Mouse (Mus musculus) limb, embryonic 13.5 days (tissue): ENCODE measurements around the gene Prss28. TPM values are rescaled to one million over a fixed set of nuclear protein-coding genes. Genes with fewer than 3 reads are reported as not detected.

ENCODE experiments used
- ATAC-seq: fragments of 200-750 bp; cut with Nextera tagmentation; 2 replicates; pipeline ENCODE4 v1.8.0; 2017; ENCODE audit warnings: low read depth, moderate number of reproducible peaks, moderate TSS enrichment; ENCODE audit not compliant: low FRiP score
- H3K27ac ChIP-seq: fragments of 300-500 bp; sonication (generic); 2 replicates; pipeline ENCODE4 v1.5.1; 2015; ENCODE audit warnings: inconsistent platforms, mild to moderate bottlenecking, moderate library complexity
- H3K27me3 ChIP-seq: fragments of 300-500 bp; sonication (generic); 2 replicates; pipeline ENCODE4 v1.6.1; 2015; ENCODE audit warnings: mild to moderate bottlenecking, inconsistent platforms
- H3K36me3 ChIP-seq: fragments of 300-500 bp; sonication (generic); 2 replicates; pipeline ENCODE4 v1.6.1; 2015; ENCODE audit warnings: inconsistent platforms, mild to moderate bottlenecking, moderate library complexity
- H3K4me1 ChIP-seq: fragments of 300-500 bp; sonication (generic); 2 replicates; pipeline ENCODE4 v1.6.1; 2015; ENCODE audit warnings: inconsistent platforms
- H3K4me2 ChIP-seq: fragments of 300-500 bp; sonication (generic); replicated peaks from 2 replicates; pipeline ENCODE4 v1.6.1; 2015; ENCODE audit warnings: inconsistent platforms, mild to moderate bottlenecking, moderate library complexity
- H3K4me3 ChIP-seq: fragments of 300-500 bp; sonication (generic); 2 replicates; pipeline ENCODE4 v1.5.1; 2015; ENCODE audit warnings: moderate library complexity, mild to moderate bottlenecking, inconsistent platforms
- H3K9ac ChIP-seq: fragments of 300-500 bp; sonication (generic); 2 replicates; pipeline ENCODE4 v1.6.1; 2015; ENCODE audit warnings: mild to moderate bottlenecking, inconsistent platforms
- H3K9me3 ChIP-seq: fragments of 300-500 bp; sonication (generic); 2 replicates; pipeline ENCODE4 v1.6.1; 2016; ENCODE audit warnings: inconsistent platforms
- WGBS: fragments of 180-500 bp; shearing (Covaris S2); methylation state at CpG from one replicate; pipeline ENCODE4 v1.1.7; 2015; 5-methylcytosine and 5-hydroxymethylcytosine counted together
- polyA plus RNA-seq: library from polyadenylated mRNA; unstranded; fragments of >200 nt; fragmentation: Nextera tagmentation; extraction: Ambion mirVana; gene quantifications from 2 replicates; pipeline ENCODE4 v1.2.1, GENCODE M21; 2015

The Prss28 gene
- polyA plus RNA-seq, 1 experiment from 2014 or later, result not detected

DNA sequence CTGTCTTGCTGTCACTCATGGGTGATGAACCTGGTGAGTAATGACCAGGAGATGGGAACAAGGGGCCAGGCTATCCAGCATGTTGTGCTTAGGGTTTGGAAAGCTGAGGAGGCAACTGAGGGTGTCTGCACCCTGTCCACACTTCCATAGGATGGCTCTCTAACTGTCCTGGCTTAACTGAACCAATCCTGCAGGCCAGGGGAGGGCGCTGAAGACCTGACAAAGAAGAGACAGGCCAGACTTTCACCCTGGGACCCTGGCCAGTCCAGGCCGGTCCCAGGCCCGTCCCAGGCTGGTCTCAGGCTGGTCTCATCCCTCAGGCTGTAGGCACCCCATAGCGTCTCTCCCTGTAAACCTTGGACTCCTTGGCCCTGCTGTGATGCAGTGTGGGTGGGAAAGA lies 18.0 kb upstream of the Prss28 start:
- WGBS, result 49% methylated on average over 4 of the region's 4 CpGs
- no peak for ATAC-seq

DNA sequence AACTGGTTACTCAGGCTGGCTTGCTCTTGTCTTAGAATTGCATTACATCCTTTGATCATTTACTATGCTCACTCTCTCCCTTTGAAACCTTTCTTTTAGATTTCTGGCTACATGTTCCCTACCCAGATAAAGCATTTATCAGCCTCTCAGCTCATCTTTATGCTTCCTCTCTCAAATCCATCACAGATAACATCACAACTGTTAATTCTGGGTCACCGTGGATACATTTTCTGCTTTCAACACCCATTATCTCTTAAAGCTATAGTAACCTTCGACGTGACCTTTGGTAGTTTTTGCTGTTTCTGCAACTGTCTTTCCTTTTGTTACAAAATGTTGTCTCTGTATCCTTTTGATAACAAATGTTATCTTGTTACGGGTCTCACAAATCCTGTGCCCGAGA lies 15.0 kb upstream of the Prss28 start:
- Histone ChIP-seq H3K4me3 (no peak overlapping the region), H3K36me3 (no peaks in the 10 kb centered on the region), H3K27ac (no peak overlapping the region), H3K9ac (no peak overlapping the region), H3K27me3 (0 out of 2 replicates have a peak, but pooled peaks cover 7% of the 10 kb centered on the region), H3K4me2 (no peak overlapping the region), H3K9me3 (no peaks in the 10 kb centered on the region), H3K4me1 (no peaks in the 10 kb centered on the region)
- ATAC-seq, result no peak
- 78% methylated on average over 5 of the region's 5 CpGs for WGBS

More for the DNA sequence above, 18.0 kb upstream of the Prss28 start:
- no peaks in the 10 kb centered on the region for H3K4me1 ChIP-seq
- H3K4me2 ChIP-seq, result no peak overlapping the region
- H3K36me3 ChIP-seq, result no peaks in the 10 kb centered on the region
- H3K9me3 ChIP-seq, result no peaks in the 10 kb centered on the region
- 0 out of 2 replicates have a peak, but pooled peaks cover 6% of the 10 kb centered on the region for H3K27me3 ChIP-seq
- H3K27ac ChIP-seq, result no peak overlapping the region
- H3K9ac ChIP-seq, result no peak overlapping the region
- no peak overlapping the region for H3K4me3 ChIP-seq

DNA sequence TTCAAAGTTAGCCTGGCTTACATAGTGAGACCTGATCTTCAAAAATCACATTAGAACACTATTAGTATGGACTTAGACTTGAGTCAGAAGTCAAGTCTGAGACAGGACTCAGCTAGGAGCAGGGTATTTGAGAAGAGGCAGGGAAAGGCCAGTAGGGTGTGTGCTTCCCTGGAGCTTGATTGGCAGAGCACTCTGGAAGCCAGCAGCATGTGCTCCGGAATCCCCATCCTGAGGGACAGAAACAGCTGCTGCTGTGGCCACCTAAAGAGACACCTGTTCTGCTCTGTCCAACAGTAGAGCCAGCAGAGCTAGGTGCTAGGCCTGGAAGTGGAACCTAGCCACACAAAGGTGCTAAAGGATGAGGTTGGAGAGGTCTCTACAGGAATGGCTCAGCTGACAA lies 14.3 kb upstream of the Prss28 start:
- Histone ChIP-seq H3K9ac (no peak overlapping the region), H3K4me2 (no peak overlapping the region), H3K4me1 (no peaks in the 10 kb centered on the region), H3K27me3 (0 out of 2 replicates have a peak, but pooled peaks cover 14% of the 10 kb centered on the region), H3K4me3 (no peak overlapping the region), H3K27ac (no peak overlapping the region), H3K36me3 (no peaks in the 10 kb centered on the region), H3K9me3 (no peaks in the 10 kb centered on the region)
- WGBS, result 68% methylated on average over 1 of the region's 1 CpGs
- ATAC-seq, result no peak

DNA sequence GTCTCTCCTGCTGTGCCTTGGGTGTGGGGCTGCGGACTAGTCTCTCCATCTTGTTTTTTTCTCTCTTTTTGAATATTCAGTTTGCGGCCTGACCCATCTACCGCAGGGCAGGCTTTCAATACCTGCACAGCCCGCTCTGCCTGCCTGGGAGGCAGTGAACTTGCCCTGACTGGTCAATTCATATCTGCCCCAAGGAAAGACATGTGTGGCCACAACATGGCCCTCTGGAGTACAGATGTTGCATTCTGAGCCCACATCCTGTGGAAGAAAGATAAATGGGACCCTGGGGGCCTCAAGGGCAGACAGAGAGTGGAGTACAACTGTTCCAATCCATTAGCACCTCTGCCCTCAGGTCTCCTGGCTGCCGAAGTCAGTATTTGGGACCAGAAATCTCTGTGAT lies 10.4 kb upstream of the Prss28 start, which contains the start of gene Prss34:
Prss34 (plus strand) TSS at position 301 of the 400 bp plus-strand sequence.
- Histone ChIP-seq H3K36me3 (no peaks in the 10 kb centered on the region), H3K4me3 (no peak within 1 kb of the TSS), H3K27ac (no peak within 1 kb of the TSS), H3K4me2 (no peak within 1 kb of the TSS), H3K9ac (no peak within 1 kb of the TSS), H3K9me3 (no peaks in the 10 kb centered on the region), H3K4me1 (no peaks in the 10 kb centered on the region), H3K27me3 (0 out of 2 replicates have a peak, but pooled peaks cover 14% of the 10 kb centered on the region)
- WGBS, result 70% methylated on average over 5 of the region's 5 CpGs
- ATAC-seq, result no peak

DNA sequence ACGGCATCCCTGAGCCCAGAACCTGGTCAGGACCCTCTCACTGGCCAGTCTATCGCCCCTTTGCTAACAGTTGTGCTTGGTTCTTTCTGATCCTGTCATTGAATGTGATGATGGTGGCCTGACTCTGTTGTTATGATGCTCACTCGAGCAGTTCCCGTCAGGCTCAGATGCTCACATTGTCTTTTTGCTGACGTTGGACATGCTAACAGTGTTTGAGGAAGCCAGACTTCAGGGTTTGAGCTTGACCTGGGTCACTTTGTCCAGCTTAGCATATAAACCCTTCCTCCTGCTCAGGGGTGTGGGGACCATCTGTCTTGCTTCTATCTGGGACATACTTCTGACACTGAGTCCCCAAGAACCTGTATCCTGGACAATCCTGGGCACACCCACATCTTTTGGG lies 9.9 kb downstream of the Prss28 start, which contains the start of gene Prss29:
Prss29 (plus strand) TSS at position 301 of the 400 bp plus-strand sequence.
- Histone ChIP-seq H3K9ac (no peak within 1 kb of the TSS), H3K9me3 (no peaks in the 10 kb centered on the region), H3K36me3 (no peaks in the 10 kb centered on the region), H3K4me2 (no peak within 1 kb of the TSS), H3K4me1 (no peaks in the 10 kb centered on the region), H3K27me3 (0 out of 2 replicates have a peak, but pooled peaks cover 11% of the 10 kb centered on the region), H3K27ac (no peak within 1 kb of the TSS), H3K4me3 (no peak within 1 kb of the TSS)
- 86% methylated on average over 5 of the region's 5 CpGs for WGBS
- no peak for ATAC-seq

DNA sequence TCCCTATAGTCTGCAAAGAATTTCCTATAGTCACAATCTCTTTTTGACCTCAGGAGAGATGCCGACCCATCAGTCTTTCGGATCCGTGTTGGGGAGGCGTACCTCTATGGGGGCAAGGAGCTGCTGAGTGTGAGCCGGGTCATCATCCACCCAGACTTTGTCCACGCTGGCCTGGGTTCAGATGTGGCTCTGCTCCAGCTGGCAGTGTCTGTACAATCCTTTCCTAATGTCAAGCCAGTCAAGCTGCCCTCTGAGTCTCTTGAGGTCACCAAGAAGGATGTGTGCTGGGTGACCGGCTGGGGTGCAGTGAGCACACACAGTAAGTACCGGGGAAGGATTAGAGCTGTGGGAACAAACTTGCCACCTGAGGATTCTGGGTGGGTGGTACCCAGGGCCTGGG lies 12.4 kb downstream of the Prss28 start:
- Histone ChIP-seq H3K36me3 (no peaks in the 10 kb centered on the region), H3K9ac (no peak overlapping the region), H3K4me2 (no peak overlapping the region), H3K9me3 (no peaks in the 10 kb centered on the region), H3K4me3 (no peak overlapping the region), H3K4me1 (no peaks in the 10 kb centered on the region), H3K27ac (no peak overlapping the region), H3K27me3 (0 out of 2 replicates have a peak, but pooled peaks cover 16% of the 10 kb centered on the region)
- ATAC-seq, result no peak
- WGBS, result 90% methylated on average over 8 of the region's 8 CpGs

DNA sequence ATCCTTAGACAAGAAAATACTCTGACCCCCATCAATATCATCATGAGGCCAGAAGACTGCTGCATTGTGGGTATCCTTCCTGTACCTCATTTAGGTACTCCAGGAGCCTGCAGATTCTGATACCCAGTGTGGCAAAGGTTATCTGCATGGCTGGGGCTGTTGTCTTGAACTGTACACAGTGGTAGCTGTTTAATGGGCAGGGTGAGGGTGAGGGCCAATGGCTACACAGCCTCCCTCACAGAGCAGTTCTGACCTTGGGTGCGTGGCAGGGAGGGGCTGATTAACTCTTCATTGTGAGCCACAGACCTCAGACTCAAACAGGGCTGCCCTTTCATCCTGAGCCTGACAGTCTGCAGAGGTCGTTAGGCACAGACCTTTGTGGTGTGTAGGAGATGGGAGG lies 14.5 kb downstream of the Prss28 start:
- 12% methylated on average over 2 of the region's 2 CpGs for WGBS
- H3K4me3 ChIP-seq, result no peak overlapping the region
- H3K9ac ChIP-seq, result no peak overlapping the region
- no peak for ATAC-seq
- H3K36me3 ChIP-seq, result no peaks in the 10 kb centered on the region
- H3K27ac ChIP-seq, result no peak overlapping the region
- no peaks in the 10 kb centered on the region for H3K9me3 ChIP-seq
- H3K4me1 ChIP-seq, result no peaks in the 10 kb centered on the region
- 0 out of 2 replicates have a peak, but pooled peaks cover 13% of the 10 kb centered on the region for H3K27me3 ChIP-seq
- no peak overlapping the region for H3K4me2 ChIP-seq

DNA sequence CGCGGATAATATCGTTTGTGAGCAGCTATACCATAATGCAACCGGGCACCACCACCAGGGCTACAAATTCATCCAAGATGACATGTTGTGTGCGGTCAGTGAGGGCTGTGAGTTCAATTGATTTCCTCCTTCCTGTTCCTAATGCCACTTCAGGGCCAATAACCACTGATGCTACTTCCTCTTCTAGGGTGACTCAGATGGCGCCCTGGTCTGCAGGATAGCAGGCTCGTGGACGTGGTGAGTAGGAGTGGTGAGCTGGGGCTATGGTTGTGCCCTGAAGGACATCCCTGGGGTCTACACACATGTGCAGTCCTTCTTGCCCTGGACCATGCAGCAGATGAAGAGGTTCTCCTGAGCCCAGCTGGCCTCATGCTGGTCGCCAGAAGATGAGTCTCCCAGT lies 23.9 kb downstream of the Prss28 start:
- Histone ChIP-seq H3K36me3 (no peaks in the 10 kb centered on the region), H3K4me3 (no peak overlapping the region), H3K4me2 (no peak overlapping the region), H3K9ac (no peak overlapping the region), H3K27ac (no peak overlapping the region), H3K4me1 (no peaks in the 10 kb centered on the region), H3K27me3 (peaks cover 39% of the 10 kb centered on the region), H3K9me3 (no peaks in the 10 kb centered on the region)
- ATAC-seq, result no peak
- 68% methylated on average over 9 of the region's 9 CpGs for WGBS

DNA sequence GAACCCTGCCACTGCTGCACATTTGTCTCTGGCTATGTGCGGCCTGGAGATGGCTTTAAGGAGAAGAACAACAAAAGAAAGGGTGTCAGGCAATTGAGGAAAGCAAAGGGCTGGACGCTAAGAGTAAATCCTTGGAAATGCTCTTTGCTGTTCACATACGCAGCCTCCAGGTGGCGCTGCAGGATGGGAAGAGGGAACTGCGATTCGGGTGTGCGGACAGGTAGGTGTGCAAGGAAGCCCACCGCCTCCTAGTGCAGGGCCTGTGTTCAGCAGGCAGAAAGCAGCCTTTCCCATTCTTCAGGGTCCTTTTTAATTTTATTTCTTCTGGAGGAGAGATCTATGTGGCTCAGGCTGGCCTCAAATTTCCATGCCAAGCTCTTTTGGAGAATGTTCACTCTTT lies 25.5 kb downstream of the Prss28 start:
- H3K4me2 ChIP-seq, result no peak overlapping the region
- no peak for ATAC-seq
- no peak overlapping the region for H3K27ac ChIP-seq
- H3K4me1 ChIP-seq, result no peaks in the 10 kb centered on the region
- H3K9ac ChIP-seq, result no peak overlapping the region
- H3K36me3 ChIP-seq, result no peaks in the 10 kb centered on the region
- no peak overlapping the region for H3K4me3 ChIP-seq
- no peaks in the 10 kb centered on the region for H3K9me3 ChIP-seq
- peaks cover 39% of the 10 kb centered on the region for H3K27me3 ChIP-seq
- 4% methylated on average over 8 of the region's 8 CpGs for WGBS

DNA sequence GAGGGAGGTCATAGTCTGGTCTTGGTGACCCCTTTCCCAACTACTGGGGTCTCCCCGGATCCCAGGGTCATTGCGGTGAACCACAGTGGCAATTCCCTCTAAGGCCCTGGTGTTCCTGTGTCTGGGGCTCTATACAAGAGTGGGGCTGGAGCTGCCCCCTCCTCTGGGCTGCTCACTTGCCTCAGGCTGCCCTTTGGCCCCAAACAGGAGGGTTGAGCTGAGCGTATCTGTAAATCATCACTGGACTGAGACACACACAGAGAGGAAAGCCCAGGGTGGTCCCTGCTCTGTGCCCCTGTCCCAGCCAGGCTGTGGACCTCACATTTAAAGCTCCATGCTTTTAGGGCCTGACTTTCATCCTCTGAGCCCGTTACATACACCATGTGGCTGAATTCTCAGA lies 29.8 kb downstream of the Prss28 start:
- Histone ChIP-seq H3K4me2 (no peak overlapping the region), H3K36me3 (no peaks in the 10 kb centered on the region), H3K4me3 (no peak overlapping the region), H3K27ac (no peak overlapping the region), H3K9ac (no peak overlapping the region), H3K4me1 (no peaks in the 10 kb centered on the region), H3K9me3 (no peaks in the 10 kb centered on the region), H3K27me3 (peaks cover 18% of the 10 kb centered on the region)
- 83% methylated on average over 4 of the region's 4 CpGs for WGBS
- no peak for ATAC-seq

DNA sequence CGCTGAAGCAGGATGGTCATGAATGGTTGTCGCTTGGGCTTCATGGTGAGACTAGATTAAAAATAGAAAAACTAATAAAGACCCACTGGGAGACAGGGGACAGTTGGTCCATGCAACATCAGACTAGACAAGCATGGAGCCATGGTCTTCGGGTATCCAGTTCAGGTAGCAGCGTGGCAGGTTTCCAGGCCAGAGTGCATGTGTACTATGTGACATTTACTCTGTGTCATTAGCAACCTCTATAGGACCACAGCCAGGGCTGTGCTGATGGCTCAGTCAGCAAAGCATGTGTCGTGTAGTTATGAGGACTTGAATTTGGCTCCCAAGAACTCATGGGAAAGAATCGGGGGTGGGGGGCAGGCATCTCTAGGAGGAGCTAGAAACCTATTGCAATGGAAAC lies 31.6 kb downstream of the Prss28 start:
- Histone ChIP-seq H3K27me3 (peaks cover 8% of the 10 kb centered on the region; the same call in 1 of the 2 replicates), H3K36me3 (no peaks in the 10 kb centered on the region), H3K4me1 (no peaks in the 10 kb centered on the region), H3K4me3 (no peak overlapping the region), H3K9me3 (no peaks in the 10 kb centered on the region), H3K4me2 (no peak overlapping the region), H3K27ac (no peak overlapping the region), H3K9ac (no peak overlapping the region)
- ATAC-seq, result no peak
- 84% methylated on average over 6 of the region's 6 CpGs for WGBS

DNA sequence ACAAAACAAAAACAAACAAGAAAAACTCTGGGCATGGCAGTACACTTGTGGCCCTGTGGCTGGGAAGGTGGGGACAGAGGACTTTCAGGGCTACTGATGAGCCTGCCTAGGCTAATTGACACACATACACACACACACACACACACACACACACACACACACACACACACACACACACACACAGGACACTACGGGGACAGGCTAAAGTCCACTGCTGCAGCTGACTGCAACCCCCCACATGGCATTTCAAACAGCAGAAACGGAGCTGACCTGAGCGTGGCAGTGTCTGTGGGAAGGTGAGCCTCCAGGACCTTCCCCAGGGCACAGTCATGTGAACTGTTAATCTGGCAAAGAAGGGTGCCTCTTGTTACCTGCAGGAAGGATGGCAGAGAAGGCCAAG lies 33.0 kb downstream of the Prss28 start:
- Histone ChIP-seq H3K4me2 (no peak overlapping the region), H3K27ac (no peak overlapping the region), H3K4me3 (no peak overlapping the region), H3K4me1 (no peaks in the 10 kb centered on the region), H3K9ac (no peak overlapping the region), H3K9me3 (no peaks in the 10 kb centered on the region), H3K36me3 (no peaks in the 10 kb centered on the region), H3K27me3 (0 out of 2 replicates have a peak, but pooled peaks cover 3% of the 10 kb centered on the region)
- 39% methylated on average over 3 of the region's 3 CpGs for WGBS
- ATAC-seq, result no peak

DNA sequence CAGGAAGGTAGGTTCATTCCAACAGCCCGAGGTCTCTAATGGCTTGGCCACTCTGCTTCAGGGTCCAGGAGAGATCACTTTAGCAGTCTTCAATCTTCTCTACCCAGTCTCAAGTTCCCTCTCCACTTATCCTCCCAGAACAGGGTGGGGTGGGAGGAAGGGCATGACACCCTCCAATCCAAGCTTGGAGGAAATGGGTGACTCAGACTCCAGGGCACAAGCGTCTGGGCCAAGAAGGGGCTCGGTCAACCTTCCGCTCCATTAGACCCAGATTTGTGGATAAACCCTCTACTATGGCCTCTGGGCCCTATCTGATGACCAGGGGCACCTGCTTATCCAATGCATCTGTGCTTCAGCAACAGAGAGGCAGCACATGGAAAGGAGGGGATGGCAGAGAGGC lies 37.0 kb downstream of the Prss28 start, which contains the start of gene Tpsab1:
Tpsab1 (minus strand) TSS at position 101 of the 400 bp plus-strand sequence.
- no peaks in the 10 kb centered on the region for H3K36me3 ChIP-seq
- no peak within 1 kb of the TSS; the same call in 1 of the 2 replicates for H3K9ac ChIP-seq
- H3K27ac ChIP-seq, result no peak within 1 kb of the TSS
- H3K9me3 ChIP-seq, result no peaks in the 10 kb centered on the region
- no peaks in the 10 kb centered on the region for H3K4me1 ChIP-seq
- H3K4me3 ChIP-seq, result no peak within 1 kb of the TSS
- no peak within 1 kb of the TSS for H3K4me2 ChIP-seq
- no peak for ATAC-seq
- no peaks in the 10 kb centered on the region for H3K27me3 ChIP-seq
- 90% methylated on average over 4 of the region's 4 CpGs for WGBS
